In genomic region chr6:118064968-118065530, GRCm38 (mm10) we compare ENCODE assay signal across 9 mouse cellular contexts. TPM values are rescaled to one million over a fixed set of nuclear protein-coding genes. Genes with fewer than 3 reads are reported as not detected.
DNase-seq lines count a peak whose midpoint lies in the region; ATAC-seq and TF ChIP-seq lines count a peak whose summit lies in the region.
"Had no signal": no experiment of that assay in that cellular context is flagged by ENCODE, and none has a peak within 500 bp of the region (broad histone marks: within the 10 kb centered on the region; RNA-seq: fewer than 3 reads in every experiment).

No protein-coding gene starts in this region.

- H3K36me3 ChIP-seq in heart, embryonic 14.5 days (ENCODE audit: control insufficient read depth, insufficient read depth, low read length): no peaks in the 10 kb centered on the region
- no peaks in the 10 kb centered on the region for H3K36me3 ChIP-seq in limb, embryonic 11.5 days (ENCODE audit: control insufficient read depth, insufficient read depth, low read length)
- H3K36me3 ChIP-seq in midbrain, embryonic 15.5 days (replicated peaks): no peaks in the 10 kb centered on the region

- 10% methylated on average over 7 of the region's 7 CpGs for WGBS in heart, embryonic 14.5 days
- WGBS in limb, embryonic 11.5 days: 15% methylated on average over 7 of the region's 7 CpGs
- WGBS in midbrain, embryonic 15.5 days: 12% methylated on average over 7 of the region's 7 CpGs

- H3K4me1 ChIP-seq in heart, embryonic 14.5 days (ENCODE audit: control insufficient read depth in 2 of 2, insufficient read depth in 2 of 2, low read length in 2 of 2): peaks cover 4 to 13% of the 10 kb centered on the region in 2 experiments; a peak in 2 of 4 replicates
- peaks cover 14% of the 10 kb centered on the region; the same call in 1 of the 2 replicates for H3K4me1 ChIP-seq in limb, embryonic 11.5 days (ENCODE audit: control insufficient read depth, insufficient read depth, low read length)
- H3K4me1 ChIP-seq in midbrain, embryonic 15.5 days: peaks cover 23% of the 10 kb centered on the region

- H3K4me3 ChIP-seq in heart, embryonic 14.5 days (ENCODE audit: control insufficient read depth in 1 of 2, insufficient read depth in 1 of 2, low read depth in 1 of 2, low read length in 2 of 2): no peak overlapping the region
- H3K4me3 ChIP-seq in limb, embryonic 11.5 days (ENCODE audit: low read depth, low read length): no peak overlapping the region
- peak overlapping the region; percentile 47; the same call in 1 of the 2 replicates for H3K4me3 ChIP-seq in midbrain, embryonic 15.5 days

- no peak for TF ChIP-seq CTCF in Patski (IDR thresholded peaks at IDR 0.05)

- peaks cover 15% of the 10 kb centered on the region for H3K27me3 ChIP-seq in Patski
- peaks cover 23% of the 10 kb centered on the region for H3K27me3 ChIP-seq in heart, embryonic 14.5 days (ENCODE audit: control insufficient read depth, insufficient read depth, low read length)
- peaks cover 23% of the 10 kb centered on the region for H3K27me3 ChIP-seq in limb, embryonic 11.5 days (ENCODE audit: control insufficient read depth, insufficient read depth, low read length)
- H3K27me3 ChIP-seq in midbrain, embryonic 15.5 days (replicated peaks): 0 out of 2 replicates have a peak, but pooled peaks cover 5% of the 10 kb centered on the region

- POLR2A ChIA-PET in Patski (lab: Charles Lee): no interaction called here

- peak overlapping the region; percentile 99; the same call in 1 of the 2 replicates for H3K4me2 ChIP-seq in heart, embryonic 14.5 days (ENCODE audit: low read length)
- H3K4me2 ChIP-seq in limb, embryonic 11.5 days (ENCODE audit: low read depth, severe bottlenecking): no peak overlapping the region
- H3K4me2 ChIP-seq in midbrain, embryonic 15.5 days: peak overlapping the region; percentile 99

- no peaks in the 10 kb centered on the region for H3K9me3 ChIP-seq in heart, embryonic 14.5 days (ENCODE audit: control insufficient read depth, low read length)
- H3K9me3 ChIP-seq in limb, embryonic 11.5 days (ENCODE audit: control insufficient read depth, low read length): no peaks in the 10 kb centered on the region
- no peaks in the 10 kb centered on the region for H3K9me3 ChIP-seq in midbrain, embryonic 15.5 days

- H3K9ac ChIP-seq in heart, embryonic 14.5 days (ENCODE audit: low read length): no peak overlapping the region
- H3K9ac ChIP-seq in limb, embryonic 11.5 days (ENCODE audit: low read length): no peak overlapping the region
- H3K9ac ChIP-seq in midbrain, embryonic 15.5 days: no peak overlapping the region

- ATAC-seq in Patski: peak; percentile 24
- ATAC-seq in heart, embryonic 14.5 days (ENCODE audit: insufficient number of reproducible peaks, insufficient read depth, low FRiP score, low read depth): no peak
- no peak for ATAC-seq in limb, embryonic 11.5 days (ENCODE audit: insufficient number of reproducible peaks, low FRiP score, low TSS enrichment, low read depth)
- ATAC-seq in midbrain, embryonic 15.5 days (replicated peaks): 0 out of 2 replicates have a peak, but pooled peaks have one; percentile 51
- no peak for ATAC-seq in inflammation-experienced regulatory T-cells, adult 6 months

- CTCF ChIA-PET in Patski (lab: Charles Lee): interaction anchor here (1.0 to 1.3 kb wide), 3 partner anchors 8 to 53 kb away, joined by 3 to 4 read pairs (median 4); no protein-coding TSS in a partner anchor

- in situ Hi-C loops in Patski (cut with MboI; ENCODE audit: low pct_unique_long_range_greater_than_20kb): no loop called here

- peak; percentile 63 for DNase-seq in layer of hippocampus, adult 11-12 months (ENCODE audit: low spot score)
- DNase-seq in layer of hippocampus, adult 9-10 months (ENCODE audit: low spot score): no peak
- no peak for DNase-seq in Patski (ENCODE audit: low read depth, low spot score)
- peak; percentile 82 for DNase-seq in embryo, embryonic 11 days
- peak; percentile 73 for DNase-seq in limb, embryonic 11.5 days (ENCODE audit: low spot score)

- H3K27ac ChIP-seq in heart, embryonic 14.5 days (replicated peaks in 1 of 2; ENCODE audit: control insufficient read depth in 1 of 2, insufficient read depth in 1 of 2, low read depth in 2 of 2, low read length in 2 of 2): no peak overlapping the region
- no peak overlapping the region for H3K27ac ChIP-seq in limb, embryonic 11.5 days (replicated peaks; ENCODE audit: low read depth, low read length)
- H3K27ac ChIP-seq in midbrain, embryonic 15.5 days: no peak overlapping the region
- H3K27ac ChIP-seq: macrophage had no signal

RNA-seq across cellular contexts. Expression of gene Rasgef1a, which starts 53.8 kb away (rescaled TPM):
- 0.05 TPM for polyA plus RNA-seq in Patski (2021)
- polyA plus RNA-seq in heart, embryonic 14.5 days (2014; fragmentation: Nextera tagmentation; extraction: Ambion mirVana): 0.19 and 0.32 TPM in 2 replicates
- polyA plus RNA-seq in limb, embryonic 11.5 days (2014; fragmentation: Nextera tagmentation; extraction: Ambion mirVana): not detected in 2 replicates
- 5.8 and 6.6 TPM in 2 replicates for polyA plus RNA-seq in midbrain, embryonic 15.5 days (2015; fragmentation: Nextera tagmentation; extraction: Ambion mirVana)
- polyA plus RNA-seq in inflammation-experienced regulatory T-cells, adult 6 months (2017; shearing (Covaris generic)): 1 to 10 TPM; 4.0 to 4.8 (median 4.6) TPM

Comparison
In these comparisons a context has a peak if more than half of its experiments do, and no peak if none do; other contexts are left out.
1. DNase-seq: peak in layer of hippocampus, adult 11-12 months (single experiment), embryo, embryonic 11 days (single experiment) and limb, embryonic 11.5 days (single experiment); none in layer of hippocampus, adult 9-10 months (single experiment) and Patski (single experiment).
2. ATAC-seq: peak in Patski (single experiment) and midbrain, embryonic 15.5 days (single experiment); none in heart, embryonic 14.5 days (single experiment), limb, embryonic 11.5 days (single experiment) and inflammation-experienced regulatory T-cells, adult 6 months (single experiment).